Mouse (Mus musculus): ENCODE measurements around the gene Orai2.
"Not testable (repeated sequence)": the region's sequence is repeated elsewhere in the genome, so short reads cannot be mapped to it uniquely, and the experiment has no call there.

Gene Orai2

GRCm38 (mm10) chr5:136170512-136171362 is at the start of gene Orai2:
Gene Orai2, minus strand, starts transcription at chr5:136170713.
- DNase-seq (ENCODE audit: low spot score) = peak; percentile 50

GRCm38 (mm10) chr5:136218585-136218984 is 48.1 kb upstream of the Orai2 start:
- DNase-seq (ENCODE audit: low spot score) = no peak

GRCm38 (mm10) chr5:136217932-136218381 is 47.4 kb upstream of the Orai2 start:
- no peak for DNase-seq (ENCODE audit: low spot score)

- no peak for DNase-seq (ENCODE audit: low spot score)
These were observed 46.6 kb upstream of the Orai2 start for GRCm38 (mm10) chr5:136217004-136217665.

GRCm38 (mm10) chr5:136215958-136216357 is 45.4 kb upstream of the Orai2 start:
- DNase-seq (ENCODE audit: low spot score) = no peak

GRCm38 (mm10) chr5:136215211-136215610 is 44.7 kb upstream of the Orai2 start:
- DNase-seq (ENCODE audit: low spot score) = no peak

- DNase-seq (ENCODE audit: low spot score) = no peak
These were observed 43.2 kb upstream of the Orai2 start for GRCm38 (mm10) chr5:136213716-136214115.

GRCm38 (mm10) chr5:136212716-136213115 is 42.2 kb upstream of the Orai2 start:
- no peak for DNase-seq (ENCODE audit: low spot score)

GRCm38 (mm10) chr5:136211341-136212102 is 41.0 kb upstream of the Orai2 start:
- not testable (repeated sequence) for DNase-seq (ENCODE audit: low spot score)

GRCm38 (mm10) chr5:136210549-136210948 is 40.0 kb upstream of the Orai2 start:
- DNase-seq (ENCODE audit: low spot score) = no peak

GRCm38 (mm10) chr5:136201832-136202231 is 31.3 kb upstream of the Orai2 start:
- no peak for DNase-seq (ENCODE audit: low spot score)

GRCm38 (mm10) chr5:136199526-136199925 is 29.0 kb upstream of the Orai2 start:
- no peak for DNase-seq (ENCODE audit: low spot score)

GRCm38 (mm10) chr5:136198474-136199391 is 28.2 kb upstream of the Orai2 start, which contains the start of gene Prkrip1:
Gene Prkrip1, minus strand, starts transcription at chr5:136198963.
- DNase-seq (ENCODE audit: low spot score) = peak; percentile 87

GRCm38 (mm10) chr5:136191870-136192269 is 21.4 kb upstream of the Orai2 start:
- no peak for DNase-seq (ENCODE audit: low spot score)

GRCm38 (mm10) chr5:136186723-136187122 is 16.2 kb upstream of the Orai2 start:
- DNase-seq (ENCODE audit: low spot score) = no peak

- no peak for DNase-seq (ENCODE audit: low spot score)
These were observed 13.3 kb upstream of the Orai2 start for GRCm38 (mm10) chr5:136183766-136184165.

- no peak for DNase-seq (ENCODE audit: low spot score)
These were observed 12.3 kb upstream of the Orai2 start for GRCm38 (mm10) chr5:136182830-136183229.

GRCm38 (mm10) chr5:136182049-136182448 is 11.5 kb upstream of the Orai2 start:
- DNase-seq (ENCODE audit: low spot score) = no peak

GRCm38 (mm10) chr5:136181197-136181596 is 10.7 kb upstream of the Orai2 start:
- no peak for DNase-seq (ENCODE audit: low spot score)

- DNase-seq (ENCODE audit: low spot score) = no peak
These were observed 9.1 kb upstream of the Orai2 start for GRCm38 (mm10) chr5:136179594-136179993.

All from ovary, adult 18-20 months (tissue).